Mouse (Mus musculus): ENCODE measurements at regions not wholly inside any gene's neighbourhood (a gene's known extent, or its start where the extent isn't known, plus 50 kb on each side); places are given as distances from the start of the nearest gene placed in this dataset.

GRCm38 (mm10) chr12:54509903-54510302, 146.5 kb downstream of the Sptssa start:
- DNase-seq (ENCODE audit: extremely low spot score in 1 of 2, low spot score in 2 of 2), result no peak
- Histone ChIP-seq H3K4me3 (no peak overlapping the region), H3K27ac (no peak overlapping the region)
- TF ChIP-seq CTCF (IDR thresholded peaks at IDR 0.05), result no peak
- intact Hi-C loops (cut with DNase I), result no loop called here

GRCm38 (mm10) chr12:54502775-54503174, 153.6 kb downstream of the Sptssa start:
- Histone ChIP-seq H3K27ac (no peak overlapping the region), H3K4me3 (no peak overlapping the region)
- no peak for TF ChIP-seq CTCF (IDR thresholded peaks at IDR 0.05)
- intact Hi-C loops (cut with DNase I), result no loop called here
- DNase-seq (ENCODE audit: extremely low spot score in 1 of 2, low spot score in 2 of 2), result no peak

- intact Hi-C loops (cut with DNase I), result no loop called here
These were observed 156.4 kb downstream of the Sptssa start for GRCm38 (mm10) chr12:54499963-54500362.

GRCm38 (mm10) chr12:54495701-54496374, 160.5 kb downstream of the Sptssa start:
- TF ChIP-seq CTCF (IDR thresholded peaks at IDR 0.05), result no peak
- DNase-seq (ENCODE audit: extremely low spot score in 1 of 2, low spot score in 2 of 2), result no peak
- H3K27ac ChIP-seq, result no peak overlapping the region
- no peak overlapping the region for H3K4me3 ChIP-seq
- intact Hi-C loops (cut with DNase I), result no loop called here

More at GRCm38 (mm10) chr12:54499963-54500362, 156.4 kb downstream of the Sptssa start:
- H3K27ac ChIP-seq, result no peak overlapping the region
- DNase-seq (ENCODE audit: extremely low spot score in 1 of 2, low spot score in 2 of 2), result no peak
- TF ChIP-seq CTCF (IDR thresholded peaks at IDR 0.05), result no peak
- no peak overlapping the region for H3K4me3 ChIP-seq

- Histone ChIP-seq H3K4me3 (no peak overlapping the region), H3K27ac (no peak overlapping the region)
- intact Hi-C loops (cut with DNase I), result no loop called here
- TF ChIP-seq CTCF (IDR thresholded peaks at IDR 0.05), result no peak
- DNase-seq (ENCODE audit: extremely low spot score in 1 of 2, low spot score in 2 of 2), result no peak
These were observed 161.5 kb downstream of the Sptssa start for GRCm38 (mm10) chr12:54494756-54495375.

- Histone ChIP-seq H3K4me3 (no peak overlapping the region), H3K27ac (no peak overlapping the region)
- no peak for DNase-seq (ENCODE audit: extremely low spot score in 1 of 2, low spot score in 2 of 2)
- intact Hi-C loops (cut with DNase I), result no loop called here
- no peak for TF ChIP-seq CTCF (IDR thresholded peaks at IDR 0.05)
These were observed 163.6 kb downstream of the Sptssa start for GRCm38 (mm10) chr12:54492737-54493136.

GRCm38 (mm10) chr12:54490460-54490859, 165.9 kb downstream of the Sptssa start:
- intact Hi-C loops (cut with DNase I), result no loop called here
- DNase-seq (ENCODE audit: extremely low spot score in 1 of 2, low spot score in 2 of 2), result no peak
- TF ChIP-seq CTCF (IDR thresholded peaks at IDR 0.05), result no peak

GRCm38 (mm10) chr12:54489675-54490074, 166.7 kb downstream of the Sptssa start:
- TF ChIP-seq CTCF (IDR thresholded peaks at IDR 0.05), result peak; percentile 89
- intact Hi-C loops (cut with DNase I), result loop anchor here (1.0 to 5.0 kb wide), 3 partner anchors 136 to 1572 kb away; no protein-coding TSS in a partner anchor
- DNase-seq (ENCODE audit: extremely low spot score in 1 of 2, low spot score in 2 of 2), result peak; percentile 66 to 75
- Histone ChIP-seq H3K4me3 (no peak overlapping the region), H3K27ac (no peak overlapping the region)

More at GRCm38 (mm10) chr12:54490460-54490859, 165.9 kb downstream of the Sptssa start:
- Histone ChIP-seq H3K4me3 (no peak overlapping the region), H3K27ac (no peak overlapping the region)

- Histone ChIP-seq H3K4me3 (no peak overlapping the region), H3K27ac (no peak overlapping the region)
- no peak for TF ChIP-seq CTCF (IDR thresholded peaks at IDR 0.05)
- intact Hi-C loops (cut with DNase I), result loop anchor here (2.0 to 5.0 kb wide), 2 partner anchors 389 to 1570 kb away; no protein-coding TSS in a partner anchor
- DNase-seq (ENCODE audit: extremely low spot score in 1 of 2, low spot score in 2 of 2), result no peak
These were observed 168.7 kb downstream of the Sptssa start for GRCm38 (mm10) chr12:54487689-54488088.

GRCm38 (mm10) chr12:54482020-54482419, 174.4 kb downstream of the Sptssa start:
- no peak overlapping the region for H3K27ac ChIP-seq
- no peak for TF ChIP-seq CTCF (IDR thresholded peaks at IDR 0.05)
- intact Hi-C loops (cut with DNase I), result no loop called here
- no peak overlapping the region for H3K4me3 ChIP-seq
- no peak for DNase-seq (ENCODE audit: extremely low spot score in 1 of 2, low spot score in 2 of 2)

- no peak for TF ChIP-seq CTCF (IDR thresholded peaks at IDR 0.05)
- H3K4me3 ChIP-seq, result no peak overlapping the region
- intact Hi-C loops (cut with DNase I), result no loop called here
- no peak overlapping the region for H3K27ac ChIP-seq
- DNase-seq (ENCODE audit: extremely low spot score in 1 of 2, low spot score in 2 of 2), result no peak
These were observed 176.5 kb downstream of the Sptssa start for GRCm38 (mm10) chr12:54479841-54480240.

GRCm38 (mm10) chr12:54472881-54473280, 183.5 kb downstream of the Sptssa start:
- intact Hi-C loops (cut with DNase I), result no loop called here
- no peak overlapping the region for H3K4me3 ChIP-seq
- DNase-seq (ENCODE audit: extremely low spot score in 1 of 2, low spot score in 2 of 2), result no peak
- H3K27ac ChIP-seq, result no peak overlapping the region
- no peak for TF ChIP-seq CTCF (IDR thresholded peaks at IDR 0.05)

GRCm38 (mm10) chr12:54472407-54472806, 184.0 kb downstream of the Sptssa start:
- no peak overlapping the region for H3K27ac ChIP-seq
- TF ChIP-seq CTCF (IDR thresholded peaks at IDR 0.05), result no peak
- no peak overlapping the region for H3K4me3 ChIP-seq
- intact Hi-C loops (cut with DNase I), result no loop called here
- no peak for DNase-seq (ENCODE audit: extremely low spot score in 1 of 2, low spot score in 2 of 2)
